Mouse (Mus musculus) G1E (cell line): ENCODE data around the gene Podxl. TPM values are rescaled to one million over a fixed set of nuclear protein-coding genes. Genes with fewer than 3 reads are reported as not detected.

ENCODE experiments used
- ATAC-seq: 2 replicates; pipeline ENCODE4 v1.8.0; 2016; ENCODE audit warnings: mild to moderate bottlenecking; ENCODE audit not compliant: insufficient number of reproducible peaks, poor library complexity, low FRiP score, severe bottlenecking; ENCODE audit errors: extremely low read depth
- DNase-seq: peaks from one replicate; pipeline ENCODE4 v3.0.0; 2012; ENCODE audit warnings: low spot score
- H3K27me3 ChIP-seq: 2 replicates; pipeline ENCODE4 v1.6.1; 2012; ENCODE audit warnings: mild to moderate bottlenecking, low read length, inconsistent platforms; ENCODE audit not compliant: insufficient read depth
- H3K36me3 ChIP-seq: replicated peaks from 2 replicates; pipeline ENCODE3; 2012; ENCODE audit warnings: mild to moderate bottlenecking, inconsistent platforms
- H3K4me1 ChIP-seq: 2 replicates; pipeline ENCODE4 v1.6.1; 2012; ENCODE audit warnings: low read depth, low read length, inconsistent platforms, mixed read lengths; ENCODE audit not compliant: insufficient read depth
- H3K4me3 ChIP-seq: 2 replicates; pipeline ENCODE4 v1.5.1; 2012; ENCODE audit warnings: low read depth, mild to moderate bottlenecking, inconsistent platforms, low read length, moderate library complexity, mixed read lengths
- H3K9me3 ChIP-seq: replicated peaks from 2 replicates; pipeline ENCODE4 v1.6.1; 2012; ENCODE audit warnings: inconsistent platforms
- CTCF ChIP-seq: IDR thresholded peaks from 2 replicates; pipeline ENCODE4 v1.5.1; 2012; ENCODE audit warnings: low read depth, low read length, inconsistent platforms, mixed read lengths
- GATA1 ChIP-seq: IDR thresholded peaks from 2 replicates; pipeline ENCODE4 v1.6.1; 2012; ENCODE audit warnings: borderline replicate concordance, low read length, inconsistent platforms, mixed read lengths
- GATA2 ChIP-seq: IDR thresholded peaks from 2 replicates; pipeline ENCODE4 v1.6.1; 2012; ENCODE audit warnings: low read depth, low read length, inconsistent platforms, borderline replicate concordance
- POLR2AphosphoS5 ChIP-seq: IDR thresholded peaks from 2 replicates; pipeline ENCODE4 v1.6.1; 2012; ENCODE audit warnings: low read depth, low read length, inconsistent platforms; ENCODE audit not compliant: insufficient replicate concordance
- TAL1 ChIP-seq: conservative IDR thresholded peaks from 2 replicates; pipeline ENCODE4 v1.6.1; 2012; ENCODE audit warnings: low read depth, low read length, inconsistent platforms, mixed read lengths
- polyA plus RNA-seq: library from polyadenylated mRNA; stranded (reverse); fragments of >175 nt; gene quantifications from 2 replicates; pipeline ENCODE4 v1.2.3, GENCODE M21; 2012
- total RNA-seq, 2 experiments: library from RNA; stranded (forward) in 1 of 2; stranded (reverse) in 1 of 2; fragments of 200-1000 nt in 1 of 2; fragments of >200 nt in 1 of 2; fragmentation: Nextera tagmentation in 1 of 2; gene quantifications; 2 replicates each; pipeline ENCODE4 v1.2.3; 2014 to 2017

Gene Podxl
- total and polyA plus RNA-seq, 3 experiments, result 45.3 to 49.7 (median 46.1) TPM

- no peak for DNase-seq
- peaks cover 92% of the 10 kb centered on the region for H3K4me1 ChIP-seq
Observed at GRCm38 (mm10) chr6:31560138-31560959, 3.4 kb downstream of the Podxl start.

GRCm38 (mm10) chr6:31556460-31557100 lies 7.2 kb downstream of the Podxl start:
- Histone ChIP-seq H3K4me1 (peaks cover 97% of the 10 kb centered on the region), H3K36me3 (peaks cover 97% of the 10 kb centered on the region), H3K27me3 (no peaks in the 10 kb centered on the region), H3K4me3 (no peak overlapping the region; the same call in 1 of the 2 replicates), H3K9me3 (no peaks in the 10 kb centered on the region)
- DNase-seq, result no peak
- no peak for TF ChIP-seq TAL1
- no peak for TF ChIP-seq GATA2
- ATAC-seq, result no peak

More at GRCm38 (mm10) chr6:31560138-31560959, 3.4 kb downstream of the Podxl start:
- no peak for ATAC-seq
- H3K36me3 ChIP-seq, result peaks cover 66% of the 10 kb centered on the region
- peak overlapping the region; percentile 97; the same call in 1 of the 2 replicates for H3K4me3 ChIP-seq
- no peak for TF ChIP-seq TAL1
- TF ChIP-seq GATA1, result no peak
- no peak for TF ChIP-seq CTCF
- no peak for TF ChIP-seq POLR2AphosphoS5
- no peak for TF ChIP-seq GATA2
- H3K9me3 ChIP-seq, result no peaks in the 10 kb centered on the region
- no peaks in the 10 kb centered on the region for H3K27me3 ChIP-seq

- Histone ChIP-seq H3K36me3 (peaks cover 100% of the 10 kb centered on the region), H3K27me3 (no peaks in the 10 kb centered on the region), H3K4me3 (no peak overlapping the region; the same call in 1 of the 2 replicates), H3K9me3 (no peaks in the 10 kb centered on the region), H3K4me1 (peaks cover 99% of the 10 kb centered on the region)
- TF ChIP-seq POLR2AphosphoS5 (no peak), GATA2 (no peak), GATA1 (no peak), CTCF (no peak), TAL1 (no peak)
- no peak for ATAC-seq
- no peak for DNase-seq
Observed at GRCm38 (mm10) chr6:31550876-31551532, 12.8 kb downstream of the Podxl start.

- peak overlapping the region; percentile 17; the same call in 1 of the 2 replicates for H3K4me3 ChIP-seq
- DNase-seq, result no peak
Observed at GRCm38 (mm10) chr6:31549361-31550051, 14.3 kb downstream of the Podxl start.

GRCm38 (mm10) chr6:31544318-31544717 lies 19.5 kb downstream of the Podxl start:
- TF ChIP-seq CTCF, result no peak
- TF ChIP-seq POLR2AphosphoS5, result no peak
- no peak for TF ChIP-seq GATA1
- no peak for TF ChIP-seq GATA2
- TF ChIP-seq TAL1, result no peak
- DNase-seq, result no peak
- Histone ChIP-seq H3K36me3 (peaks cover 100% of the 10 kb centered on the region), H3K9me3 (no peaks in the 10 kb centered on the region), H3K27me3 (no peaks in the 10 kb centered on the region), H3K4me1 (peaks cover 87% of the 10 kb centered on the region), H3K4me3 (no peak overlapping the region)
- ATAC-seq, result no peak

More at GRCm38 (mm10) chr6:31549361-31550051, 14.3 kb downstream of the Podxl start:
- Histone ChIP-seq H3K27me3 (no peaks in the 10 kb centered on the region), H3K4me1 (peaks cover 96% of the 10 kb centered on the region), H3K9me3 (no peaks in the 10 kb centered on the region), H3K36me3 (peaks cover 100% of the 10 kb centered on the region)
- no peak for ATAC-seq
- TF ChIP-seq TAL1, result no peak
- no peak for TF ChIP-seq GATA1
- no peak for TF ChIP-seq POLR2AphosphoS5
- TF ChIP-seq GATA2, result no peak
- TF ChIP-seq CTCF, result no peak

GRCm38 (mm10) chr6:31540018-31540417 lies 23.8 kb downstream of the Podxl start:
- Histone ChIP-seq H3K27me3 (no peaks in the 10 kb centered on the region), H3K9me3 (no peaks in the 10 kb centered on the region), H3K4me3 (no peak overlapping the region), H3K36me3 (peaks cover 87% of the 10 kb centered on the region), H3K4me1 (peaks cover 86% of the 10 kb centered on the region)
- TF ChIP-seq GATA2 (no peak), CTCF (no peak), GATA1 (no peak), TAL1 (no peak), POLR2AphosphoS5 (no peak)
- DNase-seq (no peak), ATAC-seq (no peak)
